Mouse (Mus musculus) midbrain, embryonic 10.5 days (tissue): Measurements from ENCODE around the gene Gm13420. TPM values are rescaled to one million over a fixed set of nuclear protein-coding genes. Genes with fewer than 3 reads are reported as not detected.

Source experiments
- polyA plus RNA-seq: library from polyadenylated mRNA; unstranded; fragments of >200 nt; fragmentation: Nextera tagmentation; extraction: Ambion mirVana; gene quantifications from 2 replicates; pipeline ENCODE4 v1.2.1, GENCODE M21; 2016

The Gm13420 gene
- polyA plus RNA-seq, 1 experiment from 2014 or later: not detected

Other genes starting within 250 kb of the Gm13420 start
- gene Rapgef1, start 132.0 kb downstream of the Gm13420 start, polyA plus RNA-seq: 14.4 and 15.4 TPM in 2 replicates
- gene Gm13547, start 7.6 kb upstream of the Gm13420 start, polyA plus RNA-seq: 0.56 TPM in 1 of 2 replicates, not detected in the other
- gene Coq4, start 35.8 kb upstream of the Gm13420 start, polyA plus RNA-seq: 48.1 and 48.6 TPM in 2 replicates
- 54.2 and 62.4 TPM in 2 replicates for gene Trub2, start 36.8 kb upstream of the Gm13420 start, polyA plus RNA-seq
- 16.9 and 18.1 TPM in 2 replicates for gene Slc27a4, start 50.9 kb upstream of the Gm13420 start, polyA plus RNA-seq
- 22.3 TPM in 2 replicates for gene Urm1, start 68.4 kb upstream of the Gm13420 start, polyA plus RNA-seq
- gene Cercam, start 117.5 kb upstream of the Gm13420 start, polyA plus RNA-seq: 39.1 and 42.5 TPM in 2 replicates
- 116 and 133 TPM in 2 replicates for gene Odf2, start 137.5 kb upstream of the Gm13420 start, polyA plus RNA-seq
- 70.2 and 70.4 TPM in 2 replicates for gene Gle1, start 183.7 kb upstream of the Gm13420 start, polyA plus RNA-seq
- gene Sptan1, start 213.9 kb upstream of the Gm13420 start, polyA plus RNA-seq: 91.7 and 116 TPM in 2 replicates